Mouse (Mus musculus) heart, embryonic 16.5 days (tissue): ENCODE measurements around the gene L1cam. TPM values are rescaled to one million over a fixed set of nuclear protein-coding genes. Genes with fewer than 3 reads are reported as not detected.

Source experiments
- ATAC-seq: fragments of 200-750 bp; cut with Nextera tagmentation; replicated peaks from 2 replicates; pipeline ENCODE4 v1.8.0; 2017; ENCODE audit warnings: moderate number of reproducible peaks; ENCODE audit not compliant: insufficient read depth, low FRiP score; ENCODE audit errors: extremely low read depth
- H3K27ac ChIP-seq: fragments of 300-500 bp; sonication (generic); 2 replicates; pipeline ENCODE4 v1.5.1; 2014; ENCODE audit warnings: mild to moderate bottlenecking, low read length, control low read depth, moderate library complexity
- H3K27me3 ChIP-seq: fragments of 300-500 bp; sonication (generic); 2 replicates; pipeline ENCODE4 v1.6.1; 2014; ENCODE audit warnings: low read length, mixed read lengths; ENCODE audit not compliant: control insufficient read depth, insufficient read depth
- H3K36me3 ChIP-seq: fragments of 300-500 bp; sonication (generic); 2 replicates; pipeline ENCODE4 v1.6.1; 2014; ENCODE audit not compliant: control insufficient read depth, insufficient read depth
- H3K4me1 ChIP-seq: fragments of 300-500 bp; sonication (generic); 2 replicates; pipeline ENCODE4 v1.6.1; 2014; ENCODE audit warnings: low read length, mixed read lengths; ENCODE audit not compliant: control insufficient read depth, insufficient read depth
- H3K4me2 ChIP-seq: fragments of 300-500 bp; sonication (generic); 2 replicates; pipeline ENCODE4 v1.6.1; 2014; ENCODE audit warnings: low read depth, mild to moderate bottlenecking, control low read depth, low read length
- H3K4me3 ChIP-seq: fragments of 300-500 bp; sonication (generic); 2 replicates; pipeline ENCODE4 v1.5.1; 2014; ENCODE audit warnings: mild to moderate bottlenecking, control low read depth, low read length
- H3K9ac ChIP-seq: fragments of 300-500 bp; sonication (generic); 2 replicates; pipeline ENCODE4 v1.6.1; 2014; ENCODE audit warnings: low read length, control low read depth
- H3K9me3 ChIP-seq: fragments of 300-500 bp; sonication (generic); replicated peaks from 2 replicates; pipeline ENCODE4 v1.6.1; 2016; ENCODE audit warnings: low read length; ENCODE audit not compliant: control insufficient read depth
- WGBS: fragments of 180-500 bp; shearing (Covaris S2); extraction: QIAGEN DNeasy Blood & Tissue Kit; methylation state at CpG from one replicate; pipeline ENCODE4 v1.1.7; 2014; 5-methylcytosine and 5-hydroxymethylcytosine counted together
- polyA plus RNA-seq: library from polyadenylated mRNA; unstranded; fragments of >200 nt; fragmentation: Nextera tagmentation; extraction: Ambion mirVana; gene quantifications from 2 replicates; pipeline ENCODE4 v1.2.1, GENCODE M21; 2015

L1cam gene
- polyA plus RNA-seq, 1 experiment from 2014 or later: 0.60 TPM

DNA sequence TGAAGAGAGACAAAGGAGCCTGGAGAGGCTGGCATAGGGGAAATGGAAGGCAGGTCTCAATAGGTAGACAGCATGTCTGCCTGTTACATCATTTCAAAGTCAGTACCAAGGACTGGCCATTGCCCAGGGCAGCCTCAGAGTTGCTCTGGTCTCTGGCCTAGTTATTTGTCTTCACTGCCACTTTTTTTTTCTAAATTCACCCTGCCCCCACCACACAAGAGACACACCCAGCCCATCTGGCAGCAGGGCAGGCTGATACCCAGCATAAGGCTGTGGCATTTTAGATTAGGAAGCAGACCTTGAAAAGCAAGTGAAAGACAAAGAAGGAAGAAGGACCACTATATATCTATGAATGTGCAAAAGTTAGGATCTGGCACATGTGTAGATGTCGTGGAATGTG, 28.1 kb downstream of the L1cam start:
- H3K4me2 ChIP-seq: no peak overlapping the region
- no peaks in the 10 kb centered on the region for H3K9me3 ChIP-seq
- no peak for ATAC-seq
- peaks cover 3% of the 10 kb centered on the region; the same call in 1 of the 2 replicates for H3K27me3 ChIP-seq
- no peaks in the 10 kb centered on the region for H3K36me3 ChIP-seq
- no peak overlapping the region for H3K4me3 ChIP-seq
- no peak overlapping the region for H3K9ac ChIP-seq
- no peaks in the 10 kb centered on the region for H3K4me1 ChIP-seq
- no peak overlapping the region for H3K27ac ChIP-seq
- WGBS: 46% methylated on average over 1 of the region's 1 CpGs

DNA sequence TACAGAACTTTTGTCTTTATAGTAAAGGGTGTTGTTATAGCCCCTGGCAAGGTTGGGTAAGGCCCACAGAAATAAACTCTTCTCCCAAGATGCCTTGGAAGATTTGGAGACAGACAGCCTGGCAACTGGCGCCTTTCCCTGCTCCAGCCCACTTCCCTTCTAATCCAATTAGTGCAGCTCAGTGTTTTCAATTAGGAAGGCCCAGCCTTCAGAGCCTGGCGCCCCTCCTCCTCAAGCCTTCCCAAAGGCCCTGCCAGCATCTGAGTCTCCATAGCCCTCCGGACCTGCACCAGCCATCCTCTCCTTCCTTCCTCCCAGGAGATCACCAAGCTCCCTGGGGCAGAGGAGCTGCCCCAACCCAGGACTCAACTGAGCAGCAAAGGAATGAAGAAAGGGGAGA, 28.6 kb downstream of the L1cam start:
- H3K4me3 ChIP-seq: no peak overlapping the region
- no peak overlapping the region for H3K4me2 ChIP-seq
- peaks cover 5% of the 10 kb centered on the region; the same call in 1 of the 2 replicates for H3K27me3 ChIP-seq
- no peaks in the 10 kb centered on the region for H3K4me1 ChIP-seq
- H3K27ac ChIP-seq: no peak overlapping the region
- ATAC-seq: no peak
- H3K9me3 ChIP-seq: no peaks in the 10 kb centered on the region
- 20% methylated on average over 3 of the region's 3 CpGs for WGBS
- no peak overlapping the region for H3K9ac ChIP-seq
- no peaks in the 10 kb centered on the region for H3K36me3 ChIP-seq

DNA sequence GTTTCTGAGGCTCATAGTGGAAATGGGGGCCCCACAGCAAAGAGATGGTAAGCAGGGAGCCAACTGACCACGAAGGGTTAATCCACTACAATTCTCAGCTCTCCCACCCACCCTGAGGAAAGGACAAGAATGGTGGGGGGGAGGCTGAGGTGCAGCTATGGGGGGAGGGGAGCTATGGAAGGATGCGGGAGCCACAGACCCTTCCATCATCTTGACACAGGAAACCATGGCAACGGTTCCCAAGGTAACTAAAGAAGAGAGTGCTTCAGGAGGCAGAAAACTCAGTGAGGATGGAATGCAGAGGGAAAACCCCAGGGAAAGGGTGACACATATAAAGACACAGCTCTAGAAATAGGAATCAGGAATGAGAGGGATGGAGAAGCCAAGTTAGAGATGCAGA, 31.2 kb downstream of the L1cam start:
- ATAC-seq: no peak
- H3K4me2 ChIP-seq: no peak overlapping the region
- 63% methylated on average over 3 of the region's 3 CpGs for WGBS
- no peak overlapping the region for H3K27ac ChIP-seq
- H3K9ac ChIP-seq: no peak overlapping the region
- peaks cover 5% of the 10 kb centered on the region; the same call in 1 of the 2 replicates for H3K27me3 ChIP-seq
- H3K36me3 ChIP-seq: no peaks in the 10 kb centered on the region
- no peak overlapping the region for H3K4me3 ChIP-seq
- H3K4me1 ChIP-seq: no peaks in the 10 kb centered on the region
- H3K9me3 ChIP-seq: no peaks in the 10 kb centered on the region

DNA sequence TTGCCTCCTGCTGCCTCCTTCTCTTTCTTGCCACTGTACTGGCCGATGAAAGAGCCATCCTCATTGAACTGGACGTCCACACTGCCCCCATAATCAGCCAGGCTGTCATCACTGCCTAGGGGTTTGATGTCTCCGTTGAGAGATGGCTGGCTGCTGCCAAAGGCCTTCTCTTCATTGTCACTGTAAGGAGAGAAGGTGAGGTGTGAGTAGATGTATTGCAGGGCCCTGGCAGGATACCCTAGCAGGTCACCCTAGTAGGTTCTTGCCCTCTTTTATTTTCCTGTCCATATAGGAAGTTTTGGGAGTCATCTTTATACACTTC, 40.9 kb downstream of the L1cam start:
- Histone ChIP-seq H3K4me2 (no peak overlapping the region), H3K27me3 (no peaks in the 10 kb centered on the region), H3K9me3 (no peaks in the 10 kb centered on the region), H3K4me1 (no peaks in the 10 kb centered on the region; the same call in 1 of the 2 replicates), H3K27ac (no peak overlapping the region), H3K9ac (no peak overlapping the region), H3K36me3 (no peaks in the 10 kb centered on the region), H3K4me3 (no peak overlapping the region)
- WGBS: 20% methylated on average over 3 of the region's 3 CpGs
- ATAC-seq: peak; percentile 70

DNA sequence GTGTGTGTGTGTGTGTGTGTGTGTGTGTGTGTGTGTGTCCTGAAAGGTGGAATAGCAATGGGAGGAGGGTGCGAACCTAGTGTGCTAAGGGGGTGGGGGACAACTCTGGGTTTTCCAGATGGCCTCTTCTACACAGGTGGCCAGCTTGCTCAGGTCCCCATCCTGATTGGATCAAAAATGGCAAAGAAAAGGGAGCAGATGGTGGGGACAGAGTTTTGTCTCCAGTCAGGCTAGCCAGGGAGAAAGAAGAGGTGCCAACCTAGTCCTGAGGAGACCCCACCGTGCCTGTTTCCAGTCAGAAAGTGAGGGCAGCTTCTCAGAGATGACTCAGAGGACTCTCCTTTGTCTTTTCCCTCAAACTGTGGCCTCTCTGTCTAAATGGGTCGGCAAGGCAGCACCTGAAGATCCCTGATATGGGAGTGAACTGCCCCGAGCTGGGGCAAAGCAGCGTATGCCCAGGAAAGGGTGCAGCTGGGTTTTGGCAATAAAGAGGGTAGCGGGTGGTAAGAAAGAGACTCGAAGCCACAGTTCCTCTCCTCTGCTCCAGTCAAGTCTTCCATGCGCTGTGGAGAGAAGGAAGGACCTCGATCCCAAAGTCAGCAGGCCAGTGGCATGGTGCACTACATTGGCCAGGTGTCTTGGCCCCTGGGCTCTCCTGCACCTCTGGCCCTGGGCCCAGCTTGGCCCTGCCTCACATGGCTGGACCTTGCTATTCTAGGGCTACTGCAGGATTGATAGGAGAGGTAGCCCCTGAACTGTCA, 41.4 kb downstream of the L1cam start:
- Histone ChIP-seq H3K9ac (no peak overlapping the region), H3K36me3 (no peaks in the 10 kb centered on the region), H3K27ac (no peak overlapping the region), H3K4me1 (no peaks in the 10 kb centered on the region; the same call in 1 of the 2 replicates), H3K4me2 (no peak overlapping the region), H3K9me3 (no peaks in the 10 kb centered on the region), H3K27me3 (no peaks in the 10 kb centered on the region), H3K4me3 (no peak overlapping the region)
- ATAC-seq: no peak; the same call in 1 of the 2 replicates
- WGBS: 63% methylated on average over 9 of the region's 9 CpGs

DNA sequence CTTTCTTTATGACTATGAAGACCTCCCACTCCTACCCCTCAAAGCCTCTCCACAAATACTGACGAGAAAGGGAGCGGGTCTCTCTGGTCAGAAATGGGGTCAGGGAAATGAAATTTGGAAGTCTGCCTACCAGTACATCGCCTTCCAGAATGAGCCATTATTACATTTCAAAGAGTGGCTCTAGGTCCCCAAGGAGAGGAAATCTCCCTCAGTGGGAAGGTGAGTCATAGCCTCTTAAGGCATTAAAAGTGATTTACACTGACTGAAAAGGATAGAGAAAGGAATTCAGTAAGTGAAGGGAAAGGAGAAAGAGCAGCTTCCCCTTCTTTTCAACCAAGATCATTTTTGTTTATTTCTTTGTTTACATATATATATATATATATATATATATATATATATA, 59.2 kb downstream of the L1cam start:
- Histone ChIP-seq H3K27me3 (no peaks in the 10 kb centered on the region), H3K4me1 (no peaks in the 10 kb centered on the region), H3K36me3 (no peaks in the 10 kb centered on the region), H3K4me3 (no peak overlapping the region), H3K9me3 (no peaks in the 10 kb centered on the region), H3K9ac (no peak overlapping the region), H3K4me2 (no peak overlapping the region), H3K27ac (no peak overlapping the region)
- ATAC-seq: no peak
- 68% methylated on average over 3 of the region's 3 CpGs for WGBS

DNA sequence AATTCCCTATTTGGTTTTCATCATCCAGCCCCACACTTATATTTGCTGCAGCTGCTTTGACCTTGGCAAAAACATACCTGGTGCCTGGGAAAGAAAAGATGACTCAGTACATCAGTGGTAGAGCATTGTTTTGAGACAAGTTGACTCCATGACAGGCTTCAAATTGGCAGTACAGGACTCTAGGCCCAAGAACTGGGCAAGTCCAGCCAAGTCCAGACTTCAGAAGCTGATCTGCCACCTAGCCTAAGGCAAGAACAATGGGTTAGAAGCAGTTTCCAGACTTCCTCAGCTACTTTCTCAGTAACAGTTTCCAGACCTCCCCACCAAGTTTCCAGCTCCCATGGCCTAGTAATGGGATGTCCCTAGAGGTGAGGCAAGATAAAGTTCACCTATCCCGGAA, 60.2 kb downstream of the L1cam start:
- H3K4me1 ChIP-seq: no peaks in the 10 kb centered on the region
- no peak for ATAC-seq
- no peak overlapping the region for H3K4me2 ChIP-seq
- no peak overlapping the region for H3K9ac ChIP-seq
- no peaks in the 10 kb centered on the region for H3K36me3 ChIP-seq
- no peak overlapping the region for H3K27ac ChIP-seq
- H3K4me3 ChIP-seq: no peak overlapping the region
- no peaks in the 10 kb centered on the region for H3K27me3 ChIP-seq
- H3K9me3 ChIP-seq: no peaks in the 10 kb centered on the region
- whole genome bisulfite sequencing: 94% methylated on average over 1 of the region's 1 CpGs

DNA sequence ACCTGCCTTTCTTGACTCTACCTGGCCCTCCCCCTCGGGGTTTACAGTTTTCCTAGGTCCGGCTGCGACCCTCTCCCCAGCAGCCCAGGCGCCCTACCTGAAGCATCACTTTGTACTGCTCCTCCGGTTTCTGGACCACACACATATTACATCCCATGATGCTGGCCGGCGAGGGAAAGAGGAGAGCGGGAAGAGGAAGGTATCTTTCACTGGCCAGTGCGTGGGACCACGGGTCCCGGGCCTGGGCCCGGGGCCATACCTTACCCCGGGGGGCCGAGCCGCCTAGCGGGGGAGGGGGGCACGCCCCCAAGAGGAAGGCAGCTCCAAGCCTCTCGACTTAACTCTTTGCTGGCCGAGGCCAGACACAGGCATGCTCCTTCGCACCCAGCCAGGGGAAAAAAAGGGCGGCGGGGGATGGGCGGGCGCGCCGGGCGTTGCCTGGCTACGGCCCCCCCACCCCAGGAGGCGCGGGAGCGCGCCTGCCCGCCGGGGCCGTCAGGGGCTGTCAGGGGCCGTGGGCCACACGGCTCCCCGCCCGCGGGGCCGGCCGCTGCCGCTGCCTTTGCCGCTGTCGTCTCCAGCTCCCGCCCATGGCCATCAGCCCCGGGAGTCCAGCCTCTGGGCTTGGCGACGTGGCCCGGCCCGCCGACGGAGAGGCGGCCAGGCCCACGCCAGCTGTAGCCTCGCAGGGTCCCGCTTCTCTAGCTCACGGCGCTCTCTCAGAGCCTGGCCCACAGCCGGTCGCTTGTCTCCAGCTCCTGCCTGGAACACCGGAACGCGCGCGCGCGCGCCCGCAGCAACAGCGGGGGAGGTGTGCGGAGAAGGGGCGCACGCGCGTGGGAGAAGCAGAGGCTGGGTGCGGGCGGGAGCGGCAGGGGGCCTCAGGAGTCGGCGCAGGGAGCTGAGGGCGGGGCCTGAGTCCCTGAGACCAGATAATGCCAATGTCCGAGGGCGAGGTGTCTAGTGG, 71.4 kb downstream of the L1cam start, which contains the start of gene Pdzd4:
Pdzd4 (minus strand) TSS at position 785 of the 967 bp plus-strand sequence.
- H3K27me3 ChIP-seq: peaks cover 13% of the 10 kb centered on the region
- 6% methylated on average over 57 of the region's 84 CpGs for WGBS
- H3K36me3 ChIP-seq: no peaks in the 10 kb centered on the region
- no peak within 1 kb of the TSS for H3K27ac ChIP-seq
- peak; percentile 72 for ATAC-seq
- peak within 1 kb of the TSS; percentile 64 for H3K4me3 ChIP-seq
- no peaks in the 10 kb centered on the region for H3K9me3 ChIP-seq
- H3K4me2 ChIP-seq: peak within 1 kb of the TSS; percentile 88
- no peaks in the 10 kb centered on the region; the same call in 1 of the 2 replicates for H3K4me1 ChIP-seq
- H3K9ac ChIP-seq: peak within 1 kb of the TSS; percentile 73

DNA sequence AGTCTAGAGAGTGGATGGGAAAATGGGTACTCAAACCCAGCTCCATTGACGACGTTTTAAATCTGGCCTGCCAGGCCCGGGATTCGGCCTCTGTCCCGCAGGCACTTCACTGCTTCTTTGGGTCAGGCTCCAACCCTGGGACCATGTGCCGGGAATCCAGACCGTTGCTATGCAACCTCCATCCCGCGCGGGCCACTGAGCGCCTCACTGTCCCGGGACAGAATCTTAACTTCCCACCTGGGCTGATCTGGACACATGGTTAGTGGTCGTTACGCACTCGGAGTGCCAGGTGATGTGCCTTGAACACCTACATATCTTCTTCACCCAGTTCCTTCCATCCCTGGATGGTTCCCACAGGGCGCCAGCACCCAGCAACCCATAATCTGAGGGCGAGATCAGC, 72.2 kb downstream of the L1cam start:
- ATAC-seq: no peak
- WGBS: 19% methylated on average over 17 of the region's 17 CpGs
- peak overlapping the region; percentile 64 for H3K4me3 ChIP-seq
- H3K27me3 ChIP-seq: peaks cover 13% of the 10 kb centered on the region
- H3K36me3 ChIP-seq: no peaks in the 10 kb centered on the region
- no peak overlapping the region; the same call in 1 of the 2 replicates for H3K9ac ChIP-seq
- H3K4me2 ChIP-seq: peak overlapping the region; percentile 88; the same call in 1 of the 2 replicates
- H3K4me1 ChIP-seq: no peaks in the 10 kb centered on the region; the same call in 1 of the 2 replicates
- H3K27ac ChIP-seq: no peak overlapping the region
- H3K9me3 ChIP-seq: no peaks in the 10 kb centered on the region
